Mouse (Mus musculus): ENCODE measurements around the gene Abhd12. TPM values are rescaled to one million over a fixed set of nuclear protein-coding genes. Genes with fewer than 3 reads are reported as not detected.

Gene Abhd12
- total RNA-seq, 2 experiments from 2014 or later, result 24.8 to 78.7 TPM

GRCm38 (mm10) chr2:150816676-150817402 lies 87.7 kb downstream of the Abhd12 start:
- ATAC-seq (replicated peaks; ENCODE audit: poor library complexity, severe bottlenecking), result no peak

GRCm38 (mm10) chr2:150812816-150813215 lies 91.7 kb downstream of the Abhd12 start:
- no peak for ATAC-seq (replicated peaks; ENCODE audit: poor library complexity, severe bottlenecking)

- peak; percentile 36 for ATAC-seq (replicated peaks; ENCODE audit: poor library complexity, severe bottlenecking)
These were observed 93.9 kb downstream of the Abhd12 start for GRCm38 (mm10) chr2:150810603-150811002.

DNA sequence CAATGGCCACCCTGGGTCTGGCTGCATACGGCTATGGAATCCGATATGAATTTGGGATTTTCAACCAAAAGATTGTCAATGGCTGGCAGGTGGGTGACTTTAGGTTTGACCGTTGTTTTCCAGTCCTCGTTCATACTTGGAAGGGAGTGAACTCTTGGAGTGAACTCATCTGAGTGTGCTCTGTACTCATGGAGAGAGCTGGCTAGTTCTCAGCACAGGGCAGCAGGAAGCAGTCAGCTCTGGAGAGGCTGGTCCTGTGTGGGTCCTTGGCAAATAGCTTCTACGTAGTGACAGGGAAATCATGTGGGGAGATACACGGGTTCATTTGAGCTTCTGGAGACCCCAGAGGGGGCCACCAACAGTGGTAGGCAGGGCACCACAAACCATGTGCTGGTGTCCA lies 95.7 kb downstream of the Abhd12 start:
- no peak for ATAC-seq (replicated peaks; ENCODE audit: poor library complexity, severe bottlenecking)

DNA sequence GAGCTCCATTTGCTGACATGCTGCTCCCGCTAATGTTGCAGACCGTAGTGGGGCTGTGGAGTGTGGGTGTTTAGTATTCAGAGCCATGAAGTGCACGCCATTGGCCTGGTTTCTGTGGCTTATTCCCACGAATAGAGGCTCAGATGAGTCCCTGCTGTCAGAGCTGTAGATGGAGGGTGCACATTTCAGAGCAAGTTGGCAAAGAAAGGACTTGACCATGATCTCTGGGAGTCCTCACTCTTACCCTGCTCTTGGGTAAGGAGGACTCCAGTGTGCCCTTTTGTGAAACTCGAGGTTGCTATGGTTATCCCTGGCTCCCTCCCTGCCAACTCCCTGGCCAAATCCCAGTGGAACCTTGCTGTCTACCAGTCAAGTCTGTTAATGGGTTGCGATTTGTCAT lies 96.2 kb downstream of the Abhd12 start:
- ATAC-seq (replicated peaks; ENCODE audit: poor library complexity, severe bottlenecking), result no peak

- ATAC-seq (replicated peaks; ENCODE audit: poor library complexity, severe bottlenecking), result peak; percentile 84
These were observed 101.5 kb downstream of the Abhd12 start for GRCm38 (mm10) chr2:150803035-150803434.

- no peak for ATAC-seq (replicated peaks; ENCODE audit: poor library complexity, severe bottlenecking)
These were observed 103.9 kb downstream of the Abhd12 start for GRCm38 (mm10) chr2:150800616-150801015.

DNA sequence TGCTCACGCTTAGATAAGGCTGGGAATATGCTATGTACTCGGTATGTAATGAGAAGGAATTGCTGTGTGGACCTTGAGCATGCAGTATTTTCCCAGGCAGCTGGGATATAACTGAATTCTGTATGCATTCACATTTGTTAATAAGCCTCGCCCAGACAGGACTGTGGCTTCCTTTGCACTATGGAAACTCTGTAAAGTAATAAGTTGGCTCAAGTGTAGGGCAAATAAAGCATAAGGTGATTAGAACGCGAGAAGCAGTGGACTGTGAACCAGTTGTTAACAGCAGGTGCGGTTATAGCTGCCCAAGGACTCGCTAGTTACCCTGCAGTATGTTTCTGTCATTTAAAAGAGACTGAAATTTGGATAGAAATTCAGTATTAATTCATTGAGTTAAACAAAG lies 106.5 kb downstream of the Abhd12 start:
- ATAC-seq (replicated peaks; ENCODE audit: poor library complexity, severe bottlenecking), result no peak

DNA sequence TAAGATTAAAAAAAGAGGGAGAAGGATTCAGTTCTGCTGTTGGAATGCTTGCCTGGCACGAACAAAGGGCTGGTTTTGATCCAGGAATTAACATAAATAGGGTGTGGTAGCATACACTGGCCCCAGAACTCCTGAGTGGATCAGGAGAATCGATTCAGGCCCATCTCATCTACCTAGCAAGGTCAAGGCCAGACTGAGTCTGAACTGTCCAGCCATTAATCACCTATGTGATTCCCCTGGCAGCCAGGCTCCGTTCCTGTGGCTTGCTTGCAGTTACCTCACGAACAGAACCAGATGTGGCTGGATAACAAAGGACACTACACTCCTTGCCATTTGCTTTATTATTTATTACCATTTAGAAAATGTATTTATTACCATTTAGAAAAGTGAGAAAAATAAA lies 111.2 kb downstream of the Abhd12 start:
- no peak for ATAC-seq (replicated peaks; ENCODE audit: poor library complexity, severe bottlenecking)

GRCm38 (mm10) chr2:150788768-150789550 lies 115.6 kb downstream of the Abhd12 start:
- ATAC-seq (replicated peaks; ENCODE audit: poor library complexity, severe bottlenecking), result 0 out of 2 replicates have a peak, but pooled peaks have one; percentile 8

GRCm38 (mm10) chr2:150787234-150787771 lies 117.2 kb downstream of the Abhd12 start:
- ATAC-seq (replicated peaks; ENCODE audit: poor library complexity, severe bottlenecking), result peak; percentile 3

DNA sequence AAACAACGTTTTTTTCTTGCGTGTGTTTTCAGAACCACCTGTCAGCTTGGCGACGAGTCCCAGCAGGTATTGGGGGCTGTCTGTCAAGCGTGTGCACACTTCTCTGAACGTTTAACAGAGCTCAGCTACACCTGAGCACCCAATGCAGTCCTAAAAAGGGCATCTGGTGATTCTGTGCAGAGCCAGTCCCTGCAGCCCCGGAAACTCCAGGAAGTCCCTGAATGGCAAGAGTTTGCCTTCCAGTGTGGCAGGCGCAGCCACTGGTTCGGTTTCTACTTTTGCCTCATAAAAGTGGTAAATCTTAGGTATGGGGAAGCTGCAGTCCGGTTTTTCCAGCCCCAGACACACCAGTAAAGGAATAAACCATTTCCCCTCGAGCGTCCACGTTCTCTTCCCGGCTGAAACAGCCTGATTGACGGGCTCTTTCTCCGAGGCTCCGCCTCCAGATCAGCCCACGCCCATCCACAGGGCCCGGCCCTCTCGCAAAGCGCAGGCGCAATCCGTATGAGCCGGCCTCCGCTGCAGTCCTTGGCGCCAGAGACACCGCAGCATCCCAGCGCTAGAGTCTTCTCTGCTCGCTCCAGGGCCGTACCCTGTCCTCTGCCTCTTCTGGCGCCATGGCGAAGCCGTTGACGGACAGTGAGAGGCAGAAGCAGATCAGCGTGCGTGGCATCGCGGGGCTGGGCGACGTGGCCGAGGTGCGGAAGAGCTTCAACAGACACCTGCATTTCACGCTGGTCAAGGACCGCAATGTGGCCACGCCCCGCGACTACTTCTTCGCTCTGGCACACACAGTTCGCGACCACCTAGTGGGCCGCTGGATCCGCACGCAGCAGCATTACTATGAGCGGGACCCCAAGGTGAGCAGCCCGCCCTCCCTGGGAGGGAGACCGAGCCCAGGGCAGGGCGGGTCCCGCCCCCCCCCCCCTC lies 118.0 kb downstream of the Abhd12 start, which contains the start of gene Pygb:
Gene Pygb (plus strand): TSS at position 485 of the 930 bp plus-strand sequence.
- ATAC-seq (replicated peaks; ENCODE audit: poor library complexity, severe bottlenecking), result peak; percentile 82

GRCm38 (mm10) chr2:150782801-150783200 lies 121.7 kb downstream of the Abhd12 start:
- ATAC-seq (replicated peaks; ENCODE audit: poor library complexity, severe bottlenecking), result peak; percentile 33

Other genes with a start within 250 kb of the Abhd12 start
- gene Acss1, start 236.2 kb downstream of the Abhd12 start, total RNA-seq (2014; fragmentation: Nextera tagmentation), result 13.1 and 14.5 TPM in 2 replicates
- 8.1 and 12.2 TPM in 2 replicates for gene Acss1, start 236.2 kb downstream of the Abhd12 start, total RNA-seq (2017)
- not detected in 2 replicates for gene Vsx1, start 215.4 kb downstream of the Abhd12 start, total RNA-seq (2014; fragmentation: Nextera tagmentation)
- not detected in 2 replicates for gene Vsx1, start 215.4 kb downstream of the Abhd12 start, total RNA-seq (2017)
- 15.8 and 17.0 TPM in 2 replicates for gene Entpd6, start 155.7 kb downstream of the Abhd12 start, total RNA-seq (2014; fragmentation: Nextera tagmentation)
- gene Entpd6, start 155.7 kb downstream of the Abhd12 start, total RNA-seq (2017), result 14.7 and 15.6 TPM in 2 replicates
- 18.3 and 18.9 TPM in 2 replicates for gene Pygb, start 118.0 kb downstream of the Abhd12 start, total RNA-seq (2014; fragmentation: Nextera tagmentation)
- 25.9 and 40.1 TPM in 2 replicates for gene Pygb, start 118.0 kb downstream of the Abhd12 start, total RNA-seq (2017)
- 74.6 and 87.3 TPM in 2 replicates for gene Gins1, start 659 bp upstream of the Abhd12 start, total RNA-seq (2014; fragmentation: Nextera tagmentation)
- gene Gins1, start 659 bp upstream of the Abhd12 start, total RNA-seq (2017), result 145 and 153 TPM in 2 replicates
- 0.13 and 1.7 TPM in 2 replicates for gene Ninl, start 134.6 kb upstream of the Abhd12 start, total RNA-seq (2014; fragmentation: Nextera tagmentation)
- gene Ninl, start 134.6 kb upstream of the Abhd12 start, total RNA-seq (2017), result 0.13 and 0.88 TPM in 2 replicates
- 24.6 and 41.7 TPM in 2 replicates for gene Nanp, start 134.7 kb upstream of the Abhd12 start, total RNA-seq (2014; fragmentation: Nextera tagmentation)
- gene Nanp, start 134.7 kb upstream of the Abhd12 start, total RNA-seq (2017), result 13.3 and 17.7 TPM in 2 replicates
- gene Gm14151, start 187.6 kb upstream of the Abhd12 start, total RNA-seq (2014; fragmentation: Nextera tagmentation), result not detected in 2 replicates
- not detected in 2 replicates for gene Gm14151, start 187.6 kb upstream of the Abhd12 start, total RNA-seq (2017)
- gene Gm14147, start 193.5 kb upstream of the Abhd12 start, total RNA-seq (2014; fragmentation: Nextera tagmentation), result not detected in 2 replicates
- not detected in 2 replicates for gene Gm14147, start 193.5 kb upstream of the Abhd12 start, total RNA-seq (2017)